Mouse (Mus musculus): ENCODE results near the gene Trappc5.

- TF ChIP-seq JUND (IDR thresholded peaks at IDR 0.05; ENCODE audit: low read depth, low read length) (no peak), CTCF (IDR thresholded peaks at IDR 0.05 in 2 of 3, conservative IDR thresholded peaks at IDR 0.05 in 1 of 3; ENCODE audit: control insufficient read depth in 1 of 3, insufficient read depth in 1 of 3, low read depth in 2 of 3, low read length in 3 of 3, poor library complexity in 1 of 3, severe bottlenecking in 1 of 3) (peak; percentile 88 to 94 (median 92)), HCFC1 (IDR thresholded peaks at IDR 0.05; ENCODE audit: low read depth, low read length) (no peak), GABPA (IDR thresholded peaks at IDR 0.05; ENCODE audit: low read depth, low read length) (no peak), TCF12 (IDR thresholded peaks at IDR 0.05; ENCODE audit: low read depth, low read length) (no peak), E2F4 (IDR thresholded peaks at IDR 0.05; ENCODE audit: borderline replicate concordance, low read depth, low read length) (no peak), GATA1 (IDR thresholded peaks at IDR 0.05; ENCODE audit: low read depth, low read length) (no peak), NRF1 (IDR thresholded peaks at IDR 0.05; ENCODE audit: insufficient read depth, low read depth, low read length, poor library complexity, severe bottlenecking) (no peak), CHD2 (IDR thresholded peaks at IDR 0.05; ENCODE audit: low read length) (no peak), POLR2A (IDR thresholded peaks at IDR 0.05; ENCODE audit: control insufficient read depth in 1 of 2, insufficient read depth in 1 of 2, low read depth in 1 of 2, low read length in 2 of 2, poor library complexity in 1 of 2) (no peak), CHD1 (IDR thresholded peaks at IDR 0.05; ENCODE audit: low read depth, low read length) (no peak), KAT2A (conservative IDR thresholded peaks at IDR 0.05; ENCODE audit: low read depth, low read length) (no peak), USF1 (IDR thresholded peaks at IDR 0.05; ENCODE audit: low read depth, low read length) (no peak), ELF1 (IDR thresholded peaks at IDR 0.05; ENCODE audit: low read depth, low read length) (no peak)
These were observed 4.1 kb upstream of the Trappc5 start, which contains the start of gene Fcor for GRCm38 (mm10) chr8:3671980-3672491.

Measured in MEL (cell line).